Mouse (Mus musculus) intestine, embryonic 16.5 days (tissue): ENCODE measurements around the gene Mfsd11. TPM values are rescaled to one million over a fixed set of nuclear protein-coding genes. Genes with fewer than 3 reads are reported as not detected.

ENCODE experiments used
- ATAC-seq: fragments of 200-750 bp; cut with Nextera tagmentation; 2 replicates; pipeline ENCODE4 v1.8.0; 2017; ENCODE audit warnings: moderate TSS enrichment, moderate library complexity
- H3K27ac ChIP-seq: fragments of 300-500 bp; sonication (generic); 2 replicates; pipeline ENCODE4 v1.5.1; 2014; ENCODE audit warnings: mild to moderate bottlenecking, low read length
- H3K27me3 ChIP-seq: fragments of 300-500 bp; sonication (generic); replicated peaks from 2 replicates; pipeline ENCODE4 v1.6.1; 2014; ENCODE audit warnings: low read length, control low read depth, mixed read lengths; ENCODE audit not compliant: control insufficient read depth, insufficient read depth
- H3K36me3 ChIP-seq: fragments of 300-500 bp; sonication (generic); 2 replicates; pipeline ENCODE4 v1.6.1; 2014; ENCODE audit warnings: low read length, control low read depth; ENCODE audit not compliant: control insufficient read depth, insufficient read depth
- H3K4me1 ChIP-seq: fragments of 300-500 bp; sonication (generic); 2 replicates; pipeline ENCODE4 v1.6.1; 2014; ENCODE audit warnings: low read length, control low read depth, mixed read lengths; ENCODE audit not compliant: control insufficient read depth, insufficient read depth
- H3K4me2 ChIP-seq: fragments of 300-500 bp; sonication (generic); 2 replicates; pipeline ENCODE4 v1.6.1; 2014; ENCODE audit warnings: low read depth, low read length, control low read depth
- H3K4me3 ChIP-seq: fragments of 300-500 bp; sonication (generic); 2 replicates; pipeline ENCODE4 v1.5.1; 2014; ENCODE audit warnings: mild to moderate bottlenecking, low read length
- H3K9ac ChIP-seq: fragments of 300-500 bp; sonication (generic); 2 replicates; pipeline ENCODE4 v1.6.1; 2014; ENCODE audit warnings: low read depth, low read length
- H3K9me3 ChIP-seq: fragments of 300-500 bp; sonication (generic); 2 replicates; pipeline ENCODE4 v1.6.1; 2016; ENCODE audit warnings: low read length, control low read depth; ENCODE audit not compliant: control insufficient read depth
- WGBS: fragments of 180-500 bp; shearing (Covaris S2); extraction: QIAGEN DNeasy Blood & Tissue Kit; methylation state at CpG from one replicate; pipeline ENCODE4 v1.1.7; 2014; 5-methylcytosine and 5-hydroxymethylcytosine counted together
- polyA plus RNA-seq: library from polyadenylated mRNA; unstranded; fragments of >200 nt; fragmentation: Nextera tagmentation; extraction: Ambion mirVana; gene quantifications from 2 replicates; pipeline ENCODE4 v1.2.1, GENCODE M21; 2015

Gene Mfsd11
- polyA plus RNA-seq, 1 experiment from 2014 or later: 47.3 TPM

GRCm38 (mm10) chr11:116868129-116868528, 15.9 kb downstream of the Mfsd11 start:
- H3K27me3 ChIP-seq: no peaks in the 10 kb centered on the region
- peaks cover under 1% of the 10 kb centered on the region; the same call in 1 of the 2 replicates for H3K36me3 ChIP-seq
- H3K9ac ChIP-seq: no peak overlapping the region
- no peaks in the 10 kb centered on the region for H3K4me1 ChIP-seq
- H3K9me3 ChIP-seq: no peaks in the 10 kb centered on the region
- H3K4me3 ChIP-seq: no peak overlapping the region
- no peak for ATAC-seq
- H3K27ac ChIP-seq: no peak overlapping the region
- H3K4me2 ChIP-seq: no peak overlapping the region
- 76% methylated on average over 3 of the region's 3 CpGs for WGBS

- H3K27ac ChIP-seq: no peak overlapping the region
- no peaks in the 10 kb centered on the region for H3K27me3 ChIP-seq
- 0 out of 2 replicates have a peak, but pooled peaks cover 11% of the 10 kb centered on the region for H3K36me3 ChIP-seq
- no peak overlapping the region for H3K4me2 ChIP-seq
- 73% methylated on average over 8 of the region's 8 CpGs for WGBS
- no peak overlapping the region for H3K4me3 ChIP-seq
- H3K4me1 ChIP-seq: no peaks in the 10 kb centered on the region
- ATAC-seq: no peak
- H3K9ac ChIP-seq: no peak overlapping the region
- H3K9me3 ChIP-seq: no peaks in the 10 kb centered on the region
These were observed 17.0 kb downstream of the Mfsd11 start for GRCm38 (mm10) chr11:116869223-116869622.

GRCm38 (mm10) chr11:116869641-116870040, 17.4 kb downstream of the Mfsd11 start:
- no peak overlapping the region for H3K4me3 ChIP-seq
- no peak for ATAC-seq
- 84% methylated on average over 4 of the region's 4 CpGs for WGBS
- no peaks in the 10 kb centered on the region for H3K27me3 ChIP-seq
- H3K9ac ChIP-seq: no peak overlapping the region
- H3K4me1 ChIP-seq: no peaks in the 10 kb centered on the region
- no peaks in the 10 kb centered on the region for H3K9me3 ChIP-seq
- H3K36me3 ChIP-seq: 0 out of 2 replicates have a peak, but pooled peaks cover 13% of the 10 kb centered on the region
- H3K4me2 ChIP-seq: no peak overlapping the region
- H3K27ac ChIP-seq: no peak overlapping the region

GRCm38 (mm10) chr11:116871538-116871937, 19.3 kb downstream of the Mfsd11 start:
- Histone ChIP-seq H3K4me2 (no peak overlapping the region), H3K27me3 (no peaks in the 10 kb centered on the region), H3K9ac (no peak overlapping the region), H3K4me1 (no peaks in the 10 kb centered on the region), H3K9me3 (no peaks in the 10 kb centered on the region), H3K4me3 (no peak overlapping the region), H3K36me3 (0 out of 2 replicates have a peak, but pooled peaks cover 13% of the 10 kb centered on the region), H3K27ac (no peak overlapping the region)
- no peak for ATAC-seq
- 89% methylated on average over 9 of the region's 9 CpGs for WGBS

GRCm38 (mm10) chr11:116873987-116874386, 21.7 kb downstream of the Mfsd11 start:
- H3K4me1 ChIP-seq: no peaks in the 10 kb centered on the region
- no peak overlapping the region for H3K4me3 ChIP-seq
- H3K9me3 ChIP-seq: no peaks in the 10 kb centered on the region
- H3K4me2 ChIP-seq: no peak overlapping the region
- no peaks in the 10 kb centered on the region for H3K27me3 ChIP-seq
- ATAC-seq: no peak
- no peak overlapping the region for H3K9ac ChIP-seq
- 87% methylated on average over 20 of the region's 20 CpGs for WGBS
- H3K36me3 ChIP-seq: 0 out of 2 replicates have a peak, but pooled peaks cover 13% of the 10 kb centered on the region
- no peak overlapping the region for H3K27ac ChIP-seq

GRCm38 (mm10) chr11:116878454-116878853, 26.2 kb downstream of the Mfsd11 start:
- no peak overlapping the region for H3K9ac ChIP-seq
- H3K9me3 ChIP-seq: no peaks in the 10 kb centered on the region
- H3K36me3 ChIP-seq: 0 out of 2 replicates have a peak, but pooled peaks cover 9% of the 10 kb centered on the region
- H3K27me3 ChIP-seq: no peaks in the 10 kb centered on the region
- H3K4me2 ChIP-seq: no peak overlapping the region
- H3K4me1 ChIP-seq: no peaks in the 10 kb centered on the region
- no peak overlapping the region for H3K27ac ChIP-seq
- 85% methylated on average over 8 of the region's 8 CpGs for WGBS
- no peak overlapping the region for H3K4me3 ChIP-seq
- 0 out of 2 replicates have a peak, but pooled peaks have one; percentile 21 for ATAC-seq

- Histone ChIP-seq H3K4me2 (no peak overlapping the region), H3K27ac (no peak overlapping the region), H3K9me3 (no peaks in the 10 kb centered on the region), H3K4me3 (no peak overlapping the region), H3K36me3 (no peaks in the 10 kb centered on the region), H3K4me1 (no peaks in the 10 kb centered on the region), H3K9ac (no peak overlapping the region), H3K27me3 (no peaks in the 10 kb centered on the region)
- 66% methylated on average over 7 of the region's 7 CpGs for WGBS
- no peak for ATAC-seq
These were observed 28.6 kb downstream of the Mfsd11 start for GRCm38 (mm10) chr11:116880839-116881238.

GRCm38 (mm10) chr11:116881440-116881839, 29.2 kb downstream of the Mfsd11 start:
- Histone ChIP-seq H3K27ac (no peak overlapping the region), H3K4me1 (no peaks in the 10 kb centered on the region), H3K27me3 (no peaks in the 10 kb centered on the region), H3K4me2 (no peak overlapping the region), H3K9ac (no peak overlapping the region), H3K9me3 (no peaks in the 10 kb centered on the region), H3K36me3 (no peaks in the 10 kb centered on the region), H3K4me3 (no peak overlapping the region)
- WGBS: 59% methylated on average over 5 of the region's 5 CpGs
- ATAC-seq: no peak

- Histone ChIP-seq H3K4me2 (no peak overlapping the region), H3K27me3 (no peaks in the 10 kb centered on the region; the same call in 1 of the 2 replicates), H3K36me3 (no peaks in the 10 kb centered on the region), H3K4me3 (no peak overlapping the region), H3K4me1 (no peaks in the 10 kb centered on the region), H3K9ac (no peak overlapping the region), H3K27ac (no peak overlapping the region), H3K9me3 (no peaks in the 10 kb centered on the region)
- ATAC-seq: no peak
- WGBS: 77% methylated on average over 10 of the region's 10 CpGs
These were observed 30.2 kb downstream of the Mfsd11 start for GRCm38 (mm10) chr11:116882446-116882845.

- H3K36me3 ChIP-seq: no peaks in the 10 kb centered on the region
- ATAC-seq: no peak
- H3K4me3 ChIP-seq: no peak overlapping the region
- H3K27ac ChIP-seq: no peak overlapping the region
- H3K9me3 ChIP-seq: no peaks in the 10 kb centered on the region
- WGBS: 81% methylated on average over 6 of the region's 6 CpGs
- no peaks in the 10 kb centered on the region; the same call in 1 of the 2 replicates for H3K27me3 ChIP-seq
- H3K9ac ChIP-seq: no peak overlapping the region
- no peaks in the 10 kb centered on the region for H3K4me1 ChIP-seq
- no peak overlapping the region for H3K4me2 ChIP-seq
These were observed 31.8 kb downstream of the Mfsd11 start for GRCm38 (mm10) chr11:116884061-116884460.
